Mouse (Mus musculus) olfactory bulb, adult 2 months (tissue): Measurements from ENCODE around the gene Sash1.

ENCODE experiments used
- CTCF ChIP-seq: fragments of 200-500 bp; IDR thresholded peaks from 2 replicates; pipeline ENCODE4 v1.5.1; 2012; ENCODE audit warnings: low read depth, mild to moderate bottlenecking, low read length, moderate library complexity; ENCODE audit not compliant: insufficient read depth
- POLR2A ChIP-seq: fragments of 200-500 bp; IDR thresholded peaks from 2 replicates; pipeline ENCODE4 v1.6.1; 2012; ENCODE audit warnings: mild to moderate bottlenecking, low read depth, low read length, moderate library complexity; ENCODE audit not compliant: insufficient read depth

DNA sequence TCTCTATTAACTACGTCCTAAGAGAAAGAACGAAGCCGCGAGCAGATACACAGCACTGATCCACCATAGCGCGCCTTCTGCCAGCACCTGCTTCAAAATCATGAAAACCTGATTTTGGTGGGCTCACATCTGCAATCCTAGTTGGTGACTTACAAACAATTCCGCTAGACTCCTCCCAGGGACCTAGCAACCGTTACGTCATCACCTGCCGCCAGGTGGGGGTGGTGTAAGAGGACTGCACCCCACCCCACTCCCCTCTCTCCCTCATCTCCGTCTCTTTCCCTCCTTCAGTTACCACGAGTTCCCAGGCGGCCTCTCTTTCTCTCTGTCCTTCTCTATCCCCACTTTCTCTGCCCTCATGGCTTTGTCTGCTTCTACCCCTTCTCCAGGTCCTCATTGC lies 7.5 kb downstream of the Sash1 start:
- no peak for TF ChIP-seq CTCF
- no peak for TF ChIP-seq POLR2A
